Mouse (Mus musculus) gastrocnemius, adult 8-10 months (tissue): ENCODE results near the gene Vdac1. TPM values are rescaled to one million over a fixed set of nuclear protein-coding genes. Genes with fewer than 3 reads are reported as not detected.
"Not testable (repeated sequence)": the region's sequence is repeated elsewhere in the genome, so short reads cannot be mapped to it uniquely, and the experiment has no call there.

Source experiments
- DNase-seq, 2 experiments: peaks; one replicate each; pipeline ENCODE4 v3.0.0; 2022; ENCODE audit warnings: low spot score in 2 of 2
- total RNA-seq, 4 experiments: library from RNA; stranded (reverse); gene quantifications; 2 replicates each; pipeline ENCODE4 v1.2.4; 2022

Vdac1 gene
- total RNA-seq, 4 experiments from 2014 or later: 1,279 to 1,529 (median 1,458) TPM

- DNase-seq: no peak
Observed at GRCm38 (mm10) chr11:52370538-52370937, 9.9 kb downstream of the Vdac1 start.

GRCm38 (mm10) chr11:52373841-52374240 lies 13.2 kb downstream of the Vdac1 start:
- no peak for DNase-seq

- peak; percentile 59 to 84 for DNase-seq
Observed at GRCm38 (mm10) chr11:52374340-52374739, 13.7 kb downstream of the Vdac1 start.

- DNase-seq: peak in 1 of 2 experiments; percentile 73
Observed at GRCm38 (mm10) chr11:52377579-52377978, 16.9 kb downstream of the Vdac1 start.

- no peak for DNase-seq
Observed at GRCm38 (mm10) chr11:52379241-52379640, 18.6 kb downstream of the Vdac1 start.

- DNase-seq: no peak
Observed at GRCm38 (mm10) chr11:52383741-52384140, 23.1 kb downstream of the Vdac1 start.

GRCm38 (mm10) chr11:52384667-52385066 lies 24.0 kb downstream of the Vdac1 start:
- DNase-seq: no peak

GRCm38 (mm10) chr11:52386892-52387291 lies 26.2 kb downstream of the Vdac1 start:
- DNase-seq: no peak

GRCm38 (mm10) chr11:52388150-52388549 lies 27.5 kb downstream of the Vdac1 start:
- DNase-seq: no peak

GRCm38 (mm10) chr11:52388979-52389378 lies 28.3 kb downstream of the Vdac1 start:
- not testable (repeated sequence) for DNase-seq

GRCm38 (mm10) chr11:52389933-52390332 lies 29.3 kb downstream of the Vdac1 start:
- no peak for DNase-seq

GRCm38 (mm10) chr11:52394494-52394893 lies 33.8 kb downstream of the Vdac1 start:
- DNase-seq: no peak

- no peak for DNase-seq
Observed at GRCm38 (mm10) chr11:52395343-52395742, 34.7 kb downstream of the Vdac1 start.

- DNase-seq: peak; percentile 78 to 84
Observed at GRCm38 (mm10) chr11:52395940-52396596, 35.4 kb downstream of the Vdac1 start, which contains the start of gene 9530068E07Rik. 9530068E07Rik (plus strand) TSS chr11:52396428.

GRCm38 (mm10) chr11:52396597-52397188 lies 36.0 kb downstream of the Vdac1 start:
- DNase-seq: no peak

GRCm38 (mm10) chr11:52397385-52397987 lies 36.8 kb downstream of the Vdac1 start:
- no peak for DNase-seq

- no peak for DNase-seq
Observed at GRCm38 (mm10) chr11:52401476-52401875, 40.8 kb downstream of the Vdac1 start.

- DNase-seq: no peak
Observed at GRCm38 (mm10) chr11:52402566-52402965, 41.9 kb downstream of the Vdac1 start.

- no peak for DNase-seq
Observed at GRCm38 (mm10) chr11:52404209-52404608, 43.5 kb downstream of the Vdac1 start.

GRCm38 (mm10) chr11:52405196-52405688 lies 44.6 kb downstream of the Vdac1 start:
- DNase-seq: no peak

GRCm38 (mm10) chr11:52409316-52409715 lies 48.7 kb downstream of the Vdac1 start:
- no peak for DNase-seq

- no peak for DNase-seq
Observed at GRCm38 (mm10) chr11:52418358-52418757, 57.7 kb downstream of the Vdac1 start.
